Mouse (Mus musculus) layer of hippocampus, adult 8-10 months (tissue): Measurements from ENCODE around the gene 2810004N23Rik. TPM values are rescaled to one million over a fixed set of nuclear protein-coding genes. Genes with fewer than 3 reads are reported as not detected.
"Not testable (repeated sequence)": the region's sequence is repeated elsewhere in the genome, so short reads cannot be mapped to it uniquely, and the experiment has no call there.

Source experiments
- DNase-seq, 2 experiments: peaks; one replicate each; pipeline ENCODE4 v3.0.0; 2022; ENCODE audit warnings: low spot score in 2 of 2
- total RNA-seq, 4 experiments: library from RNA; stranded (reverse); gene quantifications; 2 replicates each; pipeline ENCODE4 v1.2.4; 2022

Gene 2810004N23Rik
- total RNA-seq, 4 experiments from 2014 or later = 18.2 to 23.4 (median 21.0) TPM

GRCm38 (mm10) chr8:124866669-124867068 is 3.7 kb upstream of the 2810004N23Rik start:
- DNase-seq = no peak

- no peak for DNase-seq
Measured at GRCm38 (mm10) chr8:124863729-124864128, 809 bp upstream of the 2810004N23Rik start.

- no peak for DNase-seq
Measured at GRCm38 (mm10) chr8:124863163-124863677, 300 bp upstream of the 2810004N23Rik start.

GRCm38 (mm10) chr8:124860188-124860587 is 2.7 kb downstream of the 2810004N23Rik start:
- DNase-seq = no peak

GRCm38 (mm10) chr8:124859466-124859865 is 3.5 kb downstream of the 2810004N23Rik start:
- DNase-seq = no peak

- no peak for DNase-seq
Measured at GRCm38 (mm10) chr8:124853511-124853910, 9.4 kb downstream of the 2810004N23Rik start.

- DNase-seq = no peak
Measured at GRCm38 (mm10) chr8:124845573-124845972, 17.3 kb downstream of the 2810004N23Rik start.

GRCm38 (mm10) chr8:124845131-124845530 is 17.8 kb downstream of the 2810004N23Rik start:
- DNase-seq = no peak

GRCm38 (mm10) chr8:124842929-124843328 is 20.0 kb downstream of the 2810004N23Rik start:
- DNase-seq = not testable (repeated sequence)

GRCm38 (mm10) chr8:124841775-124842174 is 21.1 kb downstream of the 2810004N23Rik start:
- no peak for DNase-seq

- DNase-seq = no peak
Measured at GRCm38 (mm10) chr8:124840900-124841299, 22.0 kb downstream of the 2810004N23Rik start.

GRCm38 (mm10) chr8:124839371-124839770 is 23.5 kb downstream of the 2810004N23Rik start:
- no peak for DNase-seq

- DNase-seq = no peak
Measured at GRCm38 (mm10) chr8:124837956-124838355, 25.0 kb downstream of the 2810004N23Rik start.

GRCm38 (mm10) chr8:124836907-124837306 is 26.0 kb downstream of the 2810004N23Rik start:
- no peak for DNase-seq

- no peak for DNase-seq
Measured at GRCm38 (mm10) chr8:124836273-124836672, 26.6 kb downstream of the 2810004N23Rik start.

GRCm38 (mm10) chr8:124835848-124836247 is 27.1 kb downstream of the 2810004N23Rik start:
- no peak for DNase-seq

GRCm38 (mm10) chr8:124833430-124834205 is 29.3 kb downstream of the 2810004N23Rik start:
- DNase-seq = no peak

GRCm38 (mm10) chr8:124831941-124832340 is 31.0 kb downstream of the 2810004N23Rik start:
- DNase-seq = no peak

GRCm38 (mm10) chr8:124831531-124831930 is 31.4 kb downstream of the 2810004N23Rik start:
- DNase-seq = no peak

- no peak for DNase-seq
Measured at GRCm38 (mm10) chr8:124830050-124830449, 32.9 kb downstream of the 2810004N23Rik start.

GRCm38 (mm10) chr8:124828561-124829240 is 34.2 kb downstream of the 2810004N23Rik start:
- DNase-seq = peak; percentile 35 to 38

GRCm38 (mm10) chr8:124827387-124827786 is 35.5 kb downstream of the 2810004N23Rik start:
- DNase-seq = peak; percentile 22 to 51
